12 mouse cellular contexts compared by ENCODE assay signal in genomic region chr5:125217426-125218170, GRCm38 (mm10). TPM values are rescaled to one million over a fixed set of nuclear protein-coding genes. Genes with fewer than 3 reads are reported as not detected.
DNase-seq lines count a peak whose midpoint lies in the region; ATAC-seq and TF ChIP-seq lines count a peak whose summit lies in the region.
"Had no signal": no experiment of that assay in that cellular context is flagged by ENCODE, and none has a peak within 500 bp of the region (broad histone marks: within the 10 kb centered on the region; RNA-seq: fewer than 3 reads in every experiment).

No protein-coding gene starts in this region.

- no peaks in the 10 kb centered on the region for H3K27me3 ChIP-seq in stomach, embryonic 15.5 days (replicated peaks)
- no peaks in the 10 kb centered on the region for H3K27me3 ChIP-seq in stomach, postnatal 0 days (ENCODE audit: control insufficient read depth, insufficient read depth, low read length)
- no peaks in the 10 kb centered on the region for H3K27me3 ChIP-seq in midbrain, embryonic 14.5 days (ENCODE audit: control insufficient read depth, insufficient read depth, low read length)

- H3K9me3 ChIP-seq in stomach, embryonic 15.5 days: no peaks in the 10 kb centered on the region
- H3K9me3 ChIP-seq in stomach, postnatal 0 days (ENCODE audit: control insufficient read depth, low read length): no peaks in the 10 kb centered on the region
- no peaks in the 10 kb centered on the region for H3K9me3 ChIP-seq in midbrain, embryonic 14.5 days (ENCODE audit: control insufficient read depth, low read length)
- H3K9me3 ChIP-seq: liver, embryonic 12.5 days had no signal

- no peak overlapping the region for H3K4me2 ChIP-seq in stomach, embryonic 15.5 days
- H3K4me2 ChIP-seq in stomach, postnatal 0 days (replicated peaks; ENCODE audit: low read depth): no peak overlapping the region
- no peak overlapping the region for H3K4me2 ChIP-seq in midbrain, embryonic 14.5 days (ENCODE audit: low read length)
- H3K4me2 ChIP-seq: liver, embryonic 12.5 days had no signal

- intact Hi-C loops in gastrocnemius, adult 2 months (cut with DNase I): no loop called here

- H3K4me1 ChIP-seq in stomach, embryonic 15.5 days: peaks cover 24% of the 10 kb centered on the region
- 0 out of 2 replicates have a peak, but pooled peaks cover 4% of the 10 kb centered on the region for H3K4me1 ChIP-seq in stomach, postnatal 0 days (replicated peaks; ENCODE audit: control insufficient read depth, insufficient read depth)
- H3K4me1 ChIP-seq in midbrain, embryonic 14.5 days (ENCODE audit: control insufficient read depth, insufficient read depth, low read length): peaks cover 17% of the 10 kb centered on the region; the same call in 1 of the 2 replicates

- no peak overlapping the region for H3K4me3 ChIP-seq in stomach, embryonic 15.5 days (replicated peaks)
- H3K4me3 ChIP-seq in stomach, postnatal 0 days (ENCODE audit: low read depth, low read length): no peak overlapping the region
- no peak overlapping the region for H3K4me3 ChIP-seq in midbrain, embryonic 14.5 days (replicated peaks; ENCODE audit: low read depth, low read length)
- H3K4me3 ChIP-seq in gastrocnemius, adult 2 months: no peak overlapping the region
- H3K4me3 ChIP-seq: liver, embryonic 12.5 days had no signal

- WGBS in stomach, embryonic 15.5 days: 57% methylated on average over 9 of the region's 9 CpGs
- 76% methylated on average over 9 of the region's 9 CpGs for WGBS in stomach, postnatal 0 days
- 47% methylated on average over 9 of the region's 9 CpGs for WGBS in midbrain, embryonic 14.5 days

- TF ChIP-seq CTCF in stomach, postnatal 0 days (IDR thresholded peaks at IDR 0.05; ENCODE audit: low read depth): no peak
- no peak for TF ChIP-seq CTCF in gastrocnemius, adult 2 months (IDR thresholded peaks at IDR 0.05)

- TF ChIP-seq EP300 in stomach, postnatal 0 days (optimal IDR thresholded peaks at IDR 0.05): no peak

- no peak overlapping the region for H3K9ac ChIP-seq in stomach, embryonic 15.5 days
- H3K9ac ChIP-seq in stomach, postnatal 0 days (ENCODE audit: low read length): no peak overlapping the region
- no peak overlapping the region for H3K9ac ChIP-seq in midbrain, embryonic 14.5 days (replicated peaks; ENCODE audit: low read length)
- H3K9ac ChIP-seq: liver, embryonic 12.5 days had no signal

- no peaks in the 10 kb centered on the region for H3K36me3 ChIP-seq in stomach, embryonic 15.5 days
- H3K36me3 ChIP-seq in stomach, postnatal 0 days (ENCODE audit: control insufficient read depth, insufficient read depth, low read length): no peaks in the 10 kb centered on the region
- H3K36me3 ChIP-seq in midbrain, embryonic 14.5 days (ENCODE audit: control insufficient read depth, insufficient read depth, low read length): no peaks in the 10 kb centered on the region
- H3K36me3 ChIP-seq: G1E; liver, embryonic 12.5 days had no signal

- DNase-seq in cerebellum, postnatal 10 days: peak; percentile 59 to 63
- no peak for DNase-seq in cerebellum, postnatal 4 days (ENCODE audit: low spot score in 2 of 2)
- DNase-seq in stomach, postnatal 0 days (ENCODE audit: low spot score): no peak
- no peak for DNase-seq in midbrain, embryonic 14.5 days
- no peak for DNase-seq in layer of hippocampus, adult 11-12 months (ENCODE audit: low spot score)
- DNase-seq in gastrocnemius, adult 2 months: no peak
- DNase-seq: lung, postnatal 36 days had no signal

- peak; percentile 1; the same call in 1 of the 2 replicates for ATAC-seq in stomach, embryonic 15.5 days (ENCODE audit: insufficient read depth, low FRiP score, low read depth)
- no peak for ATAC-seq in stomach, postnatal 0 days (ENCODE audit: low FRiP score, low TSS enrichment)
- no peak for ATAC-seq in midbrain, embryonic 14.5 days (ENCODE audit: low FRiP score, low TSS enrichment)
- ATAC-seq in activated CD4-positive, CD25-positive, alpha-beta regulatory T cell, adult 4 months: no peak
- ATAC-seq: inflammation-experienced regulatory T-cells, adult 6 months; liver, embryonic 12.5 days had no signal

- no peak overlapping the region for H3K27ac ChIP-seq in stomach, embryonic 15.5 days
- H3K27ac ChIP-seq in stomach, postnatal 0 days (replicated peaks): no peak overlapping the region
- H3K27ac ChIP-seq in midbrain, embryonic 14.5 days (replicated peaks; ENCODE audit: low read depth, low read length): peak overlapping the region; percentile 63
- H3K27ac ChIP-seq in gastrocnemius, adult 2 months: no peak overlapping the region
- H3K27ac ChIP-seq: liver, embryonic 12.5 days had no signal

RNA-seq across cellular contexts. Expression of gene Ncor2, which starts 38.6 kb away (rescaled TPM):
- polyA plus RNA-seq in stomach, embryonic 15.5 days (2015; fragmentation: Nextera tagmentation; extraction: Ambion mirVana): 26.7 and 32.5 TPM in 2 replicates
- polyA plus RNA-seq in stomach, postnatal 0 days (2015; fragmentation: Nextera tagmentation; extraction: Ambion mirVana): 11.1 and 12.1 TPM in 2 replicates
- 23.7 and 24.0 TPM in 2 replicates for polyA plus RNA-seq in midbrain, embryonic 14.5 days (2014; fragmentation: Nextera tagmentation; extraction: Ambion mirVana)
- total RNA-seq in gastrocnemius, adult 2 months (2021): 100 to 1,000 TPM; 123 to 153 TPM
- 1 to 10 TPM; 2.9 to 8.0 TPM for polyA plus RNA-seq in activated CD4-positive, CD25-positive, alpha-beta regulatory T cell, adult 4 months (2017; shearing (Covaris generic))
- total RNA-seq: G1E had no signal

Comparison
In these comparisons a context has a peak if more than half of its experiments do, and no peak if none do; other contexts are left out.
1. DNase-seq: peak in cerebellum, postnatal 10 days (2 of 2); none in cerebellum, postnatal 4 days (0 of 2), stomach, postnatal 0 days (single experiment), midbrain, embryonic 14.5 days (single experiment), layer of hippocampus, adult 11-12 months (single experiment) and gastrocnemius, adult 2 months (single experiment).